Mouse (Mus musculus) heart, embryonic 11.5 days (tissue): ENCODE results near the gene Rfxank. TPM values are rescaled to one million over a fixed set of nuclear protein-coding genes. Genes with fewer than 3 reads are reported as not detected.

ENCODE experiments used
- ATAC-seq: fragments of 200-750 bp; cut with Nextera tagmentation; replicated peaks from 2 replicates; pipeline ENCODE4 v1.8.0; 2017; ENCODE audit warnings: moderate library complexity; ENCODE audit not compliant: insufficient number of reproducible peaks, low FRiP score, low TSS enrichment
- H3K27ac ChIP-seq: fragments of 300-500 bp; sonication (generic); 2 replicates; pipeline ENCODE4 v1.5.1; 2014; ENCODE audit warnings: mild to moderate bottlenecking, low read depth, low read length
- H3K27me3 ChIP-seq: fragments of 300-500 bp; sonication (generic); 2 replicates; pipeline ENCODE4 v1.6.1; 2014; ENCODE audit warnings: mild to moderate bottlenecking, low read length, mixed read lengths; ENCODE audit not compliant: control insufficient read depth, insufficient read depth
- H3K36me3 ChIP-seq: fragments of 300-500 bp; sonication (generic); 2 replicates; pipeline ENCODE4 v1.6.1; 2014; ENCODE audit warnings: mild to moderate bottlenecking, low read length, moderate library complexity, mixed read lengths; ENCODE audit not compliant: control insufficient read depth, insufficient read depth
- H3K4me1 ChIP-seq: fragments of 300-500 bp; sonication (generic); 2 replicates; pipeline ENCODE4 v1.6.1; 2014; ENCODE audit warnings: low read length; ENCODE audit not compliant: control insufficient read depth, insufficient read depth
- H3K4me2 ChIP-seq: fragments of 300-500 bp; sonication (generic); 2 replicates; pipeline ENCODE4 v1.6.1; 2014; ENCODE audit warnings: mild to moderate bottlenecking, moderate library complexity
- H3K4me3 ChIP-seq: fragments of 300-500 bp; sonication (generic); 2 replicates; pipeline ENCODE4 v1.5.1; 2014; ENCODE audit warnings: low read depth, low read length
- H3K9ac ChIP-seq: fragments of 300-500 bp; sonication (generic); 2 replicates; pipeline ENCODE4 v1.6.1; 2014; ENCODE audit warnings: mild to moderate bottlenecking, low read depth, low read length, moderate library complexity
- H3K9me3 ChIP-seq: fragments of 300-500 bp; sonication (generic); replicated peaks from 2 replicates; pipeline ENCODE4 v1.6.1; 2016; ENCODE audit warnings: low read length; ENCODE audit not compliant: control insufficient read depth
- WGBS: fragments of 180-500 bp; shearing (Covaris S2); extraction: QIAGEN DNeasy Blood & Tissue Kit; methylation state at CpG from one replicate; pipeline ENCODE4 v1.1.7; 2014; ENCODE audit not compliant: insufficient replicate concordance; 5-methylcytosine and 5-hydroxymethylcytosine counted together
- polyA plus RNA-seq: library from polyadenylated mRNA; unstranded; fragments of >200 nt; fragmentation: Nextera tagmentation; extraction: Ambion mirVana; gene quantifications from 2 replicates; pipeline ENCODE4 v1.2.1, GENCODE M21; 2014

Gene Rfxank
- polyA plus RNA-seq = 13.2 and 15.1 TPM in 2 replicates

GRCm38 (mm10) chr8:70139026-70139857 is at the start of gene Rfxank, which contains the start of the genes Borcs8 and Mef2b:
Gene Rfxank, minus strand, starts transcription at chr8:70139154.
Gene Borcs8, plus strand, starts transcription at chr8:70139499.
Gene Mef2b, plus strand, starts transcription at chr8:70139711.
- peak within 1 kb of the TSS; percentile 69 for H3K27ac ChIP-seq
- H3K4me3 ChIP-seq = peak within 1 kb of the TSS; percentile 76
- no peaks in the 10 kb centered on the region for H3K9me3 ChIP-seq
- WGBS = under 1% methylated on average over 46 of the region's 46 CpGs
- H3K4me1 ChIP-seq = peaks cover 14% of the 10 kb centered on the region
- peak within 1 kb of the TSS; percentile 73 for H3K4me2 ChIP-seq
- H3K9ac ChIP-seq = peak within 1 kb of the TSS; percentile 81
- H3K36me3 ChIP-seq = peaks cover 16% of the 10 kb centered on the region
- no peaks in the 10 kb centered on the region for H3K27me3 ChIP-seq
- ATAC-seq = peak; percentile 97

DNA sequence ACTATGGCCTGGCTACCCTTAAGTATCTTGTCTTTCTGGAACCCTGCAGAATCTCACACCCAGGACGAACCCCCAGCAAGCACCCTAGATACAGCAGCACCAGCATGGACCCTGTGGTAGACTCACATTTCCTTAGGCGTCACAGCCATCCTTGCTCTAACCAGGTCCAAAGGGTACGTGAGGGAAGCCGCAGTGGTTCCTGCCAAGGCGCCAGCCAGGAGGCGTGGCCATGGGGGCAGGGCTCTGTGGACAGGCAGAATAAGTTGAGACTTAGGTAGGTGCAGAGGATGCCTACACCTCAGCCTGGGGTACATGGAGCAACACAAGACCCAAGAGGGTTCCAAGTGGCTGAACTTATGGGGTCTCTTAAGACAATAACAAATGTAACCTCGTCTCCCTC is 49.8 kb upstream of the Rfxank start:
- Histone ChIP-seq H3K9me3 (no peaks in the 10 kb centered on the region), H3K36me3 (no peaks in the 10 kb centered on the region), H3K4me1 (no peaks in the 10 kb centered on the region), H3K4me2 (no peak overlapping the region), H3K27me3 (no peaks in the 10 kb centered on the region), H3K9ac (no peak overlapping the region), H3K27ac (no peak overlapping the region), H3K4me3 (no peak overlapping the region)
- WGBS = 56% methylated on average over 7 of the region's 7 CpGs
- no peak for ATAC-seq

DNA sequence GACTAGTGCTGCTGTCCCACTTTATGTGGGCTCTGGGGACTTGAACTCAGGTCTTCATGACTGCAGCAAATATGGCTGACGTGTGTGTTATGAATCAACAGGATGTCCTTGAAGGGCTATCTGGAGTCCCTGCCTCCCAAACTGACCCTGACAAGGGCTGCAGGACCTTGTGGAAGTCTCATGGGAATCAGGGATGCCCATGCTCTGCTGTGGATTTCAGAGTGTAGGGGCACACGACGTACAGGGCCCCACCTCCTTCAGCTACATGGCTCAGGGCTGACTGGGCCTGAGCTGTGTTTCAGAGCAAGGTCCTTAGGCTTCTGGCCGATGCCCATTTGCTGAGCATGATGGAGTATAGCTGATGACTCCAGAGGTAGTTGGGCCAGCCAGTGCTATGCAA is 44.2 kb upstream of the Rfxank start:
- Histone ChIP-seq H3K36me3 (peaks cover 20% of the 10 kb centered on the region), H3K9me3 (no peaks in the 10 kb centered on the region), H3K27me3 (no peaks in the 10 kb centered on the region), H3K4me1 (no peaks in the 10 kb centered on the region), H3K27ac (no peak overlapping the region), H3K4me2 (no peak overlapping the region), H3K9ac (no peak overlapping the region), H3K4me3 (no peak overlapping the region)
- WGBS = 80% methylated on average over 4 of the region's 4 CpGs
- ATAC-seq = no peak

DNA sequence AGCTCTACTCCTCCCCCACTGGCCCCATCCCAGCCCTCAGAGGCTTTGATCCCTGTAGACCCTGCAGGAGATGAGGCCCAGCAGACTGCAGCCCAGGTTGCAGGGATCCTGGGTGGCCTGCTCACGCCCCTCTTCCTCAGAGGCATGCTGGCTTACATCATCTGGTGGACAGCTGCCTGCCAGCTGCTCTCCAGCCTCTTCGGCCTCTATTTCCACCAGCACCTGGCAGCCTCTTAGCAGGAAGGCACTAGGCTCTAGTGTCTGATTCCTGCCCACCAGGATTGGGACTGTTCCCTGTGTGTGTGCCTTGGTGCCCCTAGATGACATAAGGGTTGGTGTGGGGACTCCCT is 42.9 kb upstream of the Rfxank start:
- H3K36me3 ChIP-seq = peaks cover 20% of the 10 kb centered on the region
- no peak for ATAC-seq
- no peak overlapping the region for H3K9ac ChIP-seq

GRCm38 (mm10) chr8:70181212-70181902 is 42.4 kb upstream of the Rfxank start:
- no peak for ATAC-seq
- no peaks in the 10 kb centered on the region for H3K27me3 ChIP-seq
- H3K9me3 ChIP-seq = no peaks in the 10 kb centered on the region
- H3K4me1 ChIP-seq = no peaks in the 10 kb centered on the region
- no peak overlapping the region for H3K4me2 ChIP-seq
- peaks cover 22% of the 10 kb centered on the region for H3K36me3 ChIP-seq
- H3K27ac ChIP-seq = no peak overlapping the region
- H3K4me3 ChIP-seq = no peak overlapping the region
- WGBS = 70% methylated on average over 16 of the region's 16 CpGs
- no peak overlapping the region for H3K9ac ChIP-seq

More for the DNA sequence above, 42.9 kb upstream of the Rfxank start:
- Histone ChIP-seq H3K27me3 (no peaks in the 10 kb centered on the region), H3K4me1 (no peaks in the 10 kb centered on the region), H3K27ac (no peak overlapping the region), H3K4me2 (no peak overlapping the region), H3K9me3 (no peaks in the 10 kb centered on the region), H3K4me3 (no peak overlapping the region)
- WGBS = 52% methylated on average over 2 of the region's 2 CpGs

DNA sequence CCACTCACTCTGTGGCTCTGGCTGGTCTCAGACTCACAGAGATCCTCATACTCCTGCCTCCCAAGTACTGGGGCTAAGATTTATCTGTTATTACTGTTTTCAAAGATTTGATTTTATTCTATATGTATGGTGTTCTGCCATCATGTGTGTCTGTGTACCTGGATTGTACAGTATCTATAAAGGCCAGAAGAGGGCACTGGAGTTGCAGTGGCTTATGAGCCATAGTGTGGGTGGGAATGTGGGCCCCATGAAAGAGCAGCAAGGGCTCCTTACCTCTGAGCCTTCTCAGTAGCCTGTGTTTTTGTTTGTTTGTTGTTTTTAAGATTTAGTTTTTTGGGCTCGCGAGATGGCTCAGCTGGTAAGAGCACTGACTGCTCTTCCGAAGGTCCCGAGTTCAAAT is 40.1 kb upstream of the Rfxank start:
- 93% methylated on average over 4 of the region's 4 CpGs for WGBS

DNA sequence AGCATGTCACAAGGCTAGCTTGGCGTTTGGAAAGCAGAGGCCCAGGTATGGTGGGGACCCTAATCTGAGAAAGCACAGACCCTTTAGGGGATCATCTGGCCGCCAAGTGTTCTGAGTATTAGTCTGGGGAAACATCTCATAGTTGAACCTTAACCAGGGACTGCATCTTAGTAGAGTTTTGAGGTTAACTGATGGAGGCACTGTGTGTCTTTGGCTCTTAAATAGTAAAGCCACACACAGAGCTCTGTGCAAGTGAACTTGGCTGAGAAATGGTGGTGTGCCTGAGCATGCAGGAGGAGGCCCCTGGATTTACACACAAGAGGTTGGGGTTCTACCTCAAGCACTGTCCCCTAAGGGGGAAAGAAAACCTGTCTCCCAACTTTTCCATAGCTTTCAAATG is 39.3 kb upstream of the Rfxank start:
- Histone ChIP-seq H3K4me3 (no peak overlapping the region), H3K9me3 (no peaks in the 10 kb centered on the region), H3K27ac (no peak overlapping the region), H3K36me3 (peaks cover 20% of the 10 kb centered on the region), H3K27me3 (no peaks in the 10 kb centered on the region), H3K9ac (no peak overlapping the region), H3K4me2 (no peak overlapping the region), H3K4me1 (peaks cover 7% of the 10 kb centered on the region)
- no peak for ATAC-seq
- 90% methylated on average over 2 of the region's 2 CpGs for WGBS

More for the DNA sequence above, 40.1 kb upstream of the Rfxank start:
- H3K4me1 ChIP-seq = peaks cover 4% of the 10 kb centered on the region; the same call in 1 of the 2 replicates
- H3K4me2 ChIP-seq = no peak overlapping the region
- H3K4me3 ChIP-seq = no peak overlapping the region
- H3K9me3 ChIP-seq = no peaks in the 10 kb centered on the region
- H3K27ac ChIP-seq = no peak overlapping the region
- no peaks in the 10 kb centered on the region for H3K27me3 ChIP-seq
- peaks cover 22% of the 10 kb centered on the region for H3K36me3 ChIP-seq
- H3K9ac ChIP-seq = no peak overlapping the region
- ATAC-seq = no peak

DNA sequence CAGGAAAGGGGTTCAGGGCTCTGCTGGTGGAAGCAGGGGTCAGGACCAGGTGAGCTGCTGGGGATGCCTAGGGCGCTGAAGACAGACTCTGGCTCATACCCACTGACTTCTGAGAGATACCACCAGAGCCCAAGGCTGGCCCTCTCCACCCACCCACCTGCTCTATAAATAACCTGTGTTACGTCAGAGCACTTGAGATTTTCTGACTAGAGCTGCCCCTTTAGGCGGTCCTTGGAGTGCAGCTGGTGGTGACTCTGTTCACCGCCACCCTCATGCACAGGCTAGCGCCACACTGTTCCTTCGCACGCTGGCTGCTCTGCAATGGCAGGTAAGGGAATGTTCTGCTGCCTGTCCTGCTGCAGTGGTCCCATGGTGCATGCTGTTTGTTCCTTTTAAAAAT is 35.1 kb upstream of the Rfxank start:
- Histone ChIP-seq H3K36me3 (peaks cover 6% of the 10 kb centered on the region; the same call in 1 of the 2 replicates), H3K27me3 (no peaks in the 10 kb centered on the region), H3K4me3 (no peak overlapping the region), H3K9me3 (no peaks in the 10 kb centered on the region), H3K4me2 (peak overlapping the region; percentile 56), H3K27ac (peak overlapping the region; percentile 62; the same call in 1 of the 2 replicates), H3K4me1 (peaks cover 8% of the 10 kb centered on the region), H3K9ac (no peak overlapping the region)
- peak; percentile 46; the same call in 1 of the 2 replicates for ATAC-seq
- 52% methylated on average over 7 of the region's 7 CpGs for WGBS
